Mouse (Mus musculus): ENCODE results near the gene Dph7.
"Not testable (repeated sequence)": the region's sequence is repeated elsewhere in the genome, so short reads cannot be mapped to it uniquely, and the experiment has no call there.

The Dph7 gene

GRCm38 (mm10) chr2:24974452-24974851 lies 12.3 kb downstream of the Dph7 start:
- not testable (repeated sequence) for DNase-seq

DNA sequence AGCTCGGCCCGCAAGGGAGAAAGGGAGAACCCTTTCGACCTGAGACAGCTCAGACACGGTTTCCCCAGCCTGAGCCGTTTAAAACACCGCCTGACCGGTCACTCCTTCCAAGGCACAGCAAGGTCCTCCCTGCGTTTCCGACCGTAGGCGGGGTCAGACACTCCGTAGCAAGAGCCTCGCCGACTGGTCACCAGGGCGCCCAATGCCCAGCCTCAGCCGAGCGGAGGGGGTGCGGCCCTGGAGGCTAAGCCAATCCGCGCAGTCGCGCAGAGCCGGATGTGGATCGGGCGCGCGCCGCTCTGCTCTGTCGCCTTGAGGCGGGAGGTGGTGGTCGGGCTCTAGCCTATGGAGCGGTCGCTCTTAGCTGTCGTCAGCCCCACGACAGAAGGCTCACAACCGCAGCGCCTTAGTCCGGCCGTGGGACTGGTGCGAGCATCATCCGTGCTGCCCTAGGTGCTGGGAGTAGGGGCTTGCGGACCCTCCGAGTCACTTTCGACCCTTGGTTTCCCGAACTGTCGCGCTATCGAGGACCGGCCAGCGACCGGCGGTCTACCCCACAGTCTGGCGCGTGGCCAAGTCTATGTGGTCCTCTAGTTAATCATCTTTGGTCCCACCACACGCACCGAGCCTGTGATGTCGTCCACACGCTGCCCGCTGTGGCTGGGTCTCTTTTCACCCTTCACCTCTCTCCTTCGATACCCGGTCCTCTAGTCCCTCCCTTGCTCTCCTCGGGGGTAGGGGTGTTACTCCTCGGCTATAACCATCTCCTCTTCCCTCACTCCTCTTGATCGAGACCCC lies 12.9 kb downstream of the Dph7 start, which contains the start of gene Mrpl41:
Gene Mrpl41, minus strand, starts transcription at position 193 of the 798 bp plus-strand sequence.
- peak; percentile 96 for DNase-seq

- DNase-seq: peak; percentile 38
Measured at GRCm38 (mm10) chr2:24975704-24976297, 13.6 kb downstream of the Dph7 start, which contains the start of gene Pnpla7. Gene Pnpla7 (plus strand): TSS chr2:24976033.

GRCm38 (mm10) chr2:24976960-24977359 lies 14.8 kb downstream of the Dph7 start:
- no peak for DNase-seq

DNA sequence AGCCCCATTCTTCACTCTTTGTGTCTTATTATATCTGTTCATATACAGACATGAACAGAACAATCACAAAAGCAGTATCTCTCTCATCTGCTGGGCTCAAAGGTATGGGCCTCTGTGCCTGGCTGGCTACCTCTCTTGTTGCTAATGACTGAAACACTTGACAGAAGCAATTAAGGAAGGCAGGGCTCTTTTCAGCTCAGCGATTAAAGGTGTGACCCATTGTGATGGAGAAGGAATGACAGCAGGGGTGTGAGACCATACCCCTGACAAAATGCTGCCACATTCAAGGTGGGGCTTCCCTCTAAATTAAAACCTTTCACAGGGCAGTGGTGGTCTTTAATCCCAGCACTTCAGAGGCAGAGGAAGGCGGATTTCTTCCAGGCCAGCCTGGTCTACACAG lies 25.6 kb downstream of the Dph7 start:
- no peak for DNase-seq

- no peak for DNase-seq
Measured at GRCm38 (mm10) chr2:24995332-24995731, 33.1 kb downstream of the Dph7 start.

DNA sequence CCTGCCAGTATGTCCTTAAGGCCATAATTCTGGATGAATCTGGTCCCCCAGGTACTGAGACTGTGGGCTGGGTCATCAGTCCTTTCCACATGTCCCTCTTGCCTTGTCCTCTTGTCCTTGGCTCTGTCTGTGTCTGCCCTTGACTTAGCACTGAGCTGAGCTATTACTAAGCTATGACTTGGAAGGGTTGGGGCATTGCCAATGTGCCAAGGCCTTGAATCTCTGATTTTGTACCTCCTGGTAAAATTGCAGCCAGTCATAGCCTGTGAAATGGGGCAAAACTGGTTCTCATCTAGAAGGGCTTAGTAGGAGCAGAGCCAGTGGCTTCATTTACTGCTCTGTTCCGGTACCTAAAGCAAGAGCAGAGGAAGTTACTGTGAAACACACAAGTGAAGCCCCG lies 34.3 kb downstream of the Dph7 start:
- DNase-seq: no peak

GRCm38 (mm10) chr2:25000544-25001235 lies 38.5 kb downstream of the Dph7 start:
- no peak for DNase-seq

GRCm38 (mm10) chr2:25003946-25004786 lies 42.0 kb downstream of the Dph7 start:
- DNase-seq: no peak

DNA sequence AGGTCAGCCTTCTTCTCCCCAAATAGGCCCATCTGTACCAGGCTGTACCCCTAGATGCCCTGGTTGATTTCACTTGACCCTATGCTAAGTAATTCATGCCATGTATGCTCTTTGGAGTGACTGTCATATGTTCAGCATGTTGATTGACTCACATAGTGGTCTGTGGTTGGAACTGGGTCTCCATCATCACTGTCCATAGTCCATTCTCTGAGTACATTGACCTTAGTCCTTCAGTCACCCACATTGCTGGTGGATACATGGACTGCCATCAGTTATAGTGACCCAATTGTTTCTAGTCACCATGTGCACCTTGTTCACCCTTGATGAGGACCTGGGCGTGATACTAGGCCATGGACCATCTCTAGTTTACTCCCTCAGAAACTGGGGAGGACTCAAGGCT lies 44.6 kb downstream of the Dph7 start:
- no peak for DNase-seq

GRCm38 (mm10) chr2:25008250-25008649 lies 46.0 kb downstream of the Dph7 start:
- DNase-seq: no peak

All from cerebellum, adult 11 months (tissue).